Mouse (Mus musculus) brain, embryonic 14.5 days (tissue): ENCODE measurements around the gene Celf2.

ENCODE experiments used
- CTCF ChIP-seq: fragments of 200-500 bp; IDR thresholded peaks from 2 replicates; pipeline ENCODE4 v1.5.1; 2012; ENCODE audit warnings: inconsistent platforms, mild to moderate bottlenecking, moderate library complexity, borderline replicate concordance; ENCODE audit not compliant: insufficient read depth, insufficient read length; ENCODE audit errors: extremely low read depth
- POLR2A ChIP-seq: fragments of 200-500 bp; IDR thresholded peaks from 2 replicates; pipeline ENCODE4 v1.6.1; 2012; ENCODE audit warnings: mild to moderate bottlenecking, inconsistent platforms, borderline replicate concordance; ENCODE audit not compliant: poor library complexity, insufficient read depth, insufficient read length, severe bottlenecking; ENCODE audit errors: extremely low read depth

DNA sequence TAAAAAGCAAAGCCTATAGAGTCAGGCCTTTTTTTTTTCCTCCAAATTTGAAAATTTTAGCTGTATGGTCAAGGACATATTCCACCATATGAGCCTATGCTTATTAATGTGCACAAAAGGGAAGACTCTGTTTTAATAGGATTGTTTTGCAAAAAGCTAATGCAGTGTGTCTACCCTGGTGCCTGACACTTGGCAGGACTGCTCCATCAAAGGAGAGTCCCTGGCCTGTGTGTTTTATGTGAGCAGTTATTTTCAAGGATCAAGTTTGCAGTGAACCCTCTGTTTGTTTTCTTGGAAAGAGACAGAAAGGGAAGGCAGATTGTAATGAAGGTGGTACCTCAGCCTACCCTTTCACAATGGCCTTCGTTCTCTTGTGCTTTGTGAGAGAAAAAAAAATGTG lies 200.0 kb downstream of the Celf2 start:
- TF ChIP-seq CTCF (no peak), POLR2A (no peak)
